Comparison of ENCODE assay signal across 8 mouse cellular contexts in the genomic region with DNA sequence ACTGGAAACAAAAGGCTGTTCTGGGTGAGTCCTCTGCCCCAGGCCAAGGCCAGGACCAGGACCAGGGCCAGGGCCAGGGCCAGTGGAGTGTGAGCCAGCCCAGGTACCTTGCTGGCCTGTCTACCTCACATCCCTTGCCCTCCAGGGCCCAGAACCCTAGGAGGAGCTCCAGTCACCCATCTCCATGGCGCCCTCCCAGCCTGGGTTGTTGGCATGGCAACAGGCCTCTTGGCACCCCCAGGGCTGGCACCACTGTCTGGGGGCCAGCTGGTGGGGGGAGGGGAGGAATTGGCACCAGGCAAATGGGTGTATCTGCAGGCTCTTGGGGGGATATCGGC. TPM values are rescaled to one million over a fixed set of nuclear protein-coding genes. Genes with fewer than 3 reads are reported as not detected.
DNase-seq lines count a peak whose midpoint lies in the region; ATAC-seq and TF ChIP-seq lines count a peak whose summit lies in the region.

No protein-coding gene starts in this region.

- H3K4me1 ChIP-seq in lung, embryonic 14.5 days (ENCODE audit: insufficient read depth): peaks cover 5% of the 10 kb centered on the region
- peaks cover 13% of the 10 kb centered on the region; the same call in 1 of the 2 replicates for H3K4me1 ChIP-seq in forebrain, postnatal 0 days (ENCODE audit: insufficient read depth)
- peaks cover 10% of the 10 kb centered on the region for H3K4me1 ChIP-seq in kidney, embryonic 16.5 days (ENCODE audit: insufficient read depth, low read length)
- H3K4me1 ChIP-seq in limb, embryonic 13.5 days: peaks cover 11% of the 10 kb centered on the region
- H3K4me1 ChIP-seq in neural tube, embryonic 15.5 days: peaks cover 23% of the 10 kb centered on the region

- H3K4me2 ChIP-seq in lung, embryonic 14.5 days: peak overlapping the region; percentile 85
- H3K4me2 ChIP-seq in forebrain, postnatal 0 days (ENCODE audit: low read depth): peak overlapping the region; percentile 95
- peak overlapping the region; percentile 79 for H3K4me2 ChIP-seq in kidney, embryonic 16.5 days (replicated peaks; ENCODE audit: low read depth, low read length)
- peak overlapping the region; percentile 79 for H3K4me2 ChIP-seq in limb, embryonic 13.5 days (replicated peaks)
- H3K4me2 ChIP-seq in neural tube, embryonic 15.5 days: peak overlapping the region; percentile 95

- H3K9ac ChIP-seq in lung, embryonic 14.5 days: peak overlapping the region; percentile 86
- peak overlapping the region; percentile 89 for H3K9ac ChIP-seq in forebrain, postnatal 0 days
- peak overlapping the region; percentile 81 for H3K9ac ChIP-seq in kidney, embryonic 16.5 days (replicated peaks; ENCODE audit: low read length)
- peak overlapping the region; percentile 84 for H3K9ac ChIP-seq in limb, embryonic 13.5 days
- H3K9ac ChIP-seq in neural tube, embryonic 15.5 days (replicated peaks): peak overlapping the region; percentile 85

- H3K36me3 ChIP-seq in lung, embryonic 14.5 days (ENCODE audit: insufficient read depth): peaks cover 36% of the 10 kb centered on the region
- H3K36me3 ChIP-seq in forebrain, postnatal 0 days (ENCODE audit: insufficient read depth): peaks cover 27% of the 10 kb centered on the region
- H3K36me3 ChIP-seq in kidney, embryonic 16.5 days (ENCODE audit: insufficient read depth, low read length): peaks cover 13% of the 10 kb centered on the region
- H3K36me3 ChIP-seq in limb, embryonic 13.5 days: peaks cover 43% of the 10 kb centered on the region
- H3K36me3 ChIP-seq in neural tube, embryonic 15.5 days: peaks cover 36% of the 10 kb centered on the region

- H3K4me3 ChIP-seq in lung, embryonic 14.5 days (ENCODE audit: low read depth, low read length): peak overlapping the region; percentile 82
- peak overlapping the region; percentile 91 for H3K4me3 ChIP-seq in forebrain, postnatal 0 days (ENCODE audit: low read depth, low read length)
- H3K4me3 ChIP-seq in kidney, embryonic 16.5 days (ENCODE audit: low read length): peak overlapping the region; percentile 67
- peak overlapping the region; percentile 78 for H3K4me3 ChIP-seq in limb, embryonic 13.5 days
- peak overlapping the region; percentile 83 for H3K4me3 ChIP-seq in neural tube, embryonic 15.5 days (replicated peaks)

- H3K9me3 ChIP-seq in lung, embryonic 14.5 days (ENCODE audit: low read depth, low read length): no peaks in the 10 kb centered on the region
- no peaks in the 10 kb centered on the region for H3K9me3 ChIP-seq in forebrain, postnatal 0 days (ENCODE audit: low read length)
- no peaks in the 10 kb centered on the region for H3K9me3 ChIP-seq in kidney, embryonic 16.5 days (ENCODE audit: low read length)
- no peaks in the 10 kb centered on the region for H3K9me3 ChIP-seq in limb, embryonic 13.5 days
- no peaks in the 10 kb centered on the region for H3K9me3 ChIP-seq in neural tube, embryonic 15.5 days (replicated peaks)

- DNase-seq in lung, embryonic 14.5 days: peak; percentile 11
- no peak for DNase-seq in lung, postnatal 14 days
- peak; percentile 85 for DNase-seq in forebrain, postnatal 0 days
- no peak for DNase-seq in urinary bladder, postnatal 10 days (ENCODE audit: low spot score)

- 57% methylated on average over 2 of the region's 2 CpGs for WGBS in lung, embryonic 14.5 days
- 12% methylated on average over 2 of the region's 2 CpGs for WGBS in forebrain, postnatal 0 days
- WGBS in kidney, embryonic 16.5 days: 40% methylated on average over 2 of the region's 2 CpGs
- 72% methylated on average over 2 of the region's 2 CpGs for WGBS in limb, embryonic 13.5 days
- 27% methylated on average over 2 of the region's 2 CpGs for WGBS in neural tube, embryonic 15.5 days

- H3K27ac ChIP-seq in lung, embryonic 14.5 days (ENCODE audit: low read depth): no peak overlapping the region
- peak overlapping the region; percentile 67 for H3K27ac ChIP-seq in forebrain, postnatal 0 days (ENCODE audit: low read depth, low read length)
- no peak overlapping the region for H3K27ac ChIP-seq in kidney, embryonic 16.5 days (ENCODE audit: low read length)
- H3K27ac ChIP-seq in limb, embryonic 13.5 days: no peak overlapping the region
- peak overlapping the region; percentile 80; the same call in 1 of the 2 replicates for H3K27ac ChIP-seq in neural tube, embryonic 15.5 days (replicated peaks)

- TF ChIP-seq CTCF in lung, embryonic 14.5 days (IDR thresholded peaks at IDR 0.05; ENCODE audit: low read depth): no peak
- 0 out of 2 replicates have a peak, but pooled peaks have one; percentile 20 for TF ChIP-seq CTCF in forebrain, postnatal 0 days (IDR thresholded peaks at IDR 0.05; ENCODE audit: low read depth)

- H3K27me3 ChIP-seq in lung, embryonic 14.5 days (ENCODE audit: insufficient read depth, low read length): no peaks in the 10 kb centered on the region
- no peaks in the 10 kb centered on the region for H3K27me3 ChIP-seq in forebrain, postnatal 0 days (ENCODE audit: insufficient read depth, low read length)
- no peaks in the 10 kb centered on the region for H3K27me3 ChIP-seq in kidney, embryonic 16.5 days (ENCODE audit: insufficient read depth, low read length)
- H3K27me3 ChIP-seq in limb, embryonic 13.5 days: no peaks in the 10 kb centered on the region
- no peaks in the 10 kb centered on the region for H3K27me3 ChIP-seq in neural tube, embryonic 15.5 days (replicated peaks)

- ATAC-seq in lung, embryonic 14.5 days (ENCODE audit: insufficient read depth): peak; percentile 5; the same call in 1 of the 2 replicates
- 0 out of 2 replicates have a peak, but pooled peaks have one; percentile 4 for ATAC-seq in cerebellum, adult (ENCODE audit: insufficient number of reproducible peaks, low FRiP score, low TSS enrichment)
- ATAC-seq in forebrain, postnatal 0 days: peak; percentile 63
- ATAC-seq in kidney, embryonic 16.5 days (ENCODE audit: low FRiP score, low TSS enrichment): peak; percentile 30
- ATAC-seq in limb, embryonic 13.5 days (ENCODE audit: low FRiP score, low read depth): peak; percentile 26; the same call in 1 of the 2 replicates
- peak; percentile 35; the same call in 1 of the 2 replicates for ATAC-seq in neural tube, embryonic 15.5 days (ENCODE audit: low FRiP score)

RNA-seq across cellular contexts. Expression of gene Nsmf, which starts 0.9 kb away (rescaled TPM):
- 59.9 and 67.8 TPM in 2 replicates for polyA plus RNA-seq in lung, embryonic 14.5 days (2014; fragmentation: Nextera tagmentation; extraction: Ambion mirVana)
- 285 and 329 TPM in 2 replicates for total RNA-seq in forebrain, postnatal 0 days (2014; rRNA removed)
- polyA plus RNA-seq in forebrain, postnatal 0 days (2015; fragmentation: Nextera tagmentation; extraction: Ambion mirVana): 258 and 262 TPM in 2 replicates
- polyA plus RNA-seq in kidney, embryonic 16.5 days (2015; fragmentation: Nextera tagmentation; extraction: Ambion mirVana): 101 and 103 TPM in 2 replicates
- 75.9 and 82.9 TPM in 2 replicates for polyA plus RNA-seq in limb, embryonic 13.5 days (2015; fragmentation: Nextera tagmentation; extraction: Ambion mirVana)
- polyA plus RNA-seq in neural tube, embryonic 15.5 days (2015; fragmentation: Nextera tagmentation; extraction: Ambion mirVana): 149 and 173 TPM in 2 replicates

RNA-seq across cellular contexts. Expression of gene Entpd8, which starts 25.1 kb away (rescaled TPM):
- polyA plus RNA-seq in lung, embryonic 14.5 days (2014; fragmentation: Nextera tagmentation; extraction: Ambion mirVana): not detected in 2 replicates
- not detected in 2 replicates for total RNA-seq in forebrain, postnatal 0 days (2014; rRNA removed)
- not detected in 2 replicates for polyA plus RNA-seq in forebrain, postnatal 0 days (2015; fragmentation: Nextera tagmentation; extraction: Ambion mirVana)
- 8.6 and 10.0 TPM in 2 replicates for polyA plus RNA-seq in kidney, embryonic 16.5 days (2015; fragmentation: Nextera tagmentation; extraction: Ambion mirVana)
- polyA plus RNA-seq in limb, embryonic 13.5 days (2015; fragmentation: Nextera tagmentation; extraction: Ambion mirVana): not detected in 2 replicates
- polyA plus RNA-seq in neural tube, embryonic 15.5 days (2015; fragmentation: Nextera tagmentation; extraction: Ambion mirVana): 0.43 TPM in 1 of 2 replicates, not detected in the other

RNA-seq across cellular contexts. Expression of gene Noxa1, which starts 39.9 kb away (rescaled TPM):
- polyA plus RNA-seq in lung, embryonic 14.5 days (2014; fragmentation: Nextera tagmentation; extraction: Ambion mirVana): 0.41 and 0.68 TPM in 2 replicates
- total RNA-seq in forebrain, postnatal 0 days (2014; rRNA removed): not detected in 2 replicates
- not detected in 2 replicates for polyA plus RNA-seq in forebrain, postnatal 0 days (2015; fragmentation: Nextera tagmentation; extraction: Ambion mirVana)
- polyA plus RNA-seq in kidney, embryonic 16.5 days (2015; fragmentation: Nextera tagmentation; extraction: Ambion mirVana): 0.39 and 0.65 TPM in 2 replicates
- polyA plus RNA-seq in limb, embryonic 13.5 days (2015; fragmentation: Nextera tagmentation; extraction: Ambion mirVana): 0.11 TPM in 1 of 2 replicates, not detected in the other
- 0.52 TPM in 1 of 2 replicates, not detected in the other for polyA plus RNA-seq in neural tube, embryonic 15.5 days (2015; fragmentation: Nextera tagmentation; extraction: Ambion mirVana)

Comparison
In these comparisons a context has a peak if more than half of its experiments do, and no peak if none do; other contexts are left out.
1. DNase-seq: peak in lung, embryonic 14.5 days (single experiment) and forebrain, postnatal 0 days (single experiment); none in lung, postnatal 14 days (single experiment) and urinary bladder, postnatal 10 days (single experiment).
2. ATAC-seq: peak in every context shown above with its lines; median percentile 63 in forebrain, postnatal 0 days; 35 in neural tube, embryonic 15.5 days; 30 in kidney, embryonic 16.5 days; 26 in limb, embryonic 13.5 days; 5 in lung, embryonic 14.5 days; 4 in cerebellum, adult.
3. H3K27ac ChIP-seq: peak in forebrain, postnatal 0 days (single experiment) and neural tube, embryonic 15.5 days (single experiment); none in lung, embryonic 14.5 days (single experiment), kidney, embryonic 16.5 days (single experiment) and limb, embryonic 13.5 days (single experiment).
4. Peak in every context shown above with its lines, with median percentiles within 50 percentile points of each other: H3K4me2 ChIP-seq, H3K4me3 ChIP-seq and H3K9ac ChIP-seq.